Mouse (Mus musculus): ENCODE results near the gene Slit1. TPM values are rescaled to one million over a fixed set of nuclear protein-coding genes. Genes with fewer than 3 reads are reported as not detected.

Slit1 gene
- polyA plus RNA-seq, 1 experiment from 2014 or later = 27.9 TPM

DNA sequence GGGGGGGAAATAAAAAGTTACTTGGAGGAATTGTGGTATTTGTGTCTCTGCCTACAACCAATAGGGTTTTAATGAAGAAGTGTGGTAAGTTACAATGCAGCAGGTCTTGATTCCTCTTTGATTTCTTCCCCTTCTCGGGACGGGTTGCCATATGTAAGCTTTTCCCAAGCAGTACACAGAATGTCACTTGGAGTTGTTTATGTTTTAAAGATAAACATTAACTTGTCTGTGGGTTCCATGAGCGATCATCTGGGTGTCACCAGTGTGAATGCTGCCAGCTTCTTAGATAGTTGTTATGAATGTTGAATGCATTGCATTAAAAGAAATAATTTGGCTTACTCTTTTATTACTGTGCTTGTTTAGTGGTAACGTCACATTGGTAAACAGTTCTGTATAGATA is 186.0 kb downstream of the Slit1 start:
- H3K27me3 ChIP-seq (ENCODE audit: control insufficient read depth, insufficient read depth, low read length) = no peaks in the 10 kb centered on the region
- H3K9me3 ChIP-seq (ENCODE audit: control insufficient read depth, low read length) = no peaks in the 10 kb centered on the region
- no peak for ATAC-seq (ENCODE audit: low FRiP score, low TSS enrichment)
- no peak for DNase-seq
- WGBS = 91% methylated on average over 4 of the region's 4 CpGs
- H3K4me1 ChIP-seq (ENCODE audit: control insufficient read depth, insufficient read depth, low read length) = no peaks in the 10 kb centered on the region
- no peak overlapping the region for H3K9ac ChIP-seq (replicated peaks; ENCODE audit: low read length)
- H3K4me2 ChIP-seq (ENCODE audit: low read length) = no peak overlapping the region
- H3K27ac ChIP-seq (replicated peaks; ENCODE audit: low read depth, low read length) = no peak overlapping the region
- no peak overlapping the region for H3K4me3 ChIP-seq (replicated peaks; ENCODE audit: low read depth, low read length)
- H3K36me3 ChIP-seq (ENCODE audit: control insufficient read depth, insufficient read depth, low read length) = peaks cover 38% of the 10 kb centered on the region

DNA sequence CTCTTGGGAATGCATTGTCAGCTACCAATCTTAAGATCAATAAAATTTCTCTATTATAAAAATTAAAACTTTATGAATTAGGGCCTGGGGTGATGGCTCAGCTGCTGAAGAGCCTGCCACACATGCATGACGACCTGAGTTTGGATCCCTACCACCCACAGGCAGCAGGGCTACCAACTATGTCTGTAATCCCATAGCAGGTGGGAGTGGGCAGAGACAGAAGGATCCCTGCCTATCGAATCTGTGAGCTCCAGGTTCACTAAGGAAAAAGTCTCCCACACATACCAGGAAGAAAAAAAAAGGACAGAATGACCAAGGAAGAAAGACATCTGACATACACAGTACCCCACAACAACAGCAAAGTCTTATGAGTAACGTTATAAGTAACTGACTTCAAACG is 186.5 kb downstream of the Slit1 start:
- Histone ChIP-seq H3K4me3 (replicated peaks; ENCODE audit: low read depth, low read length) (no peak overlapping the region), H3K27me3 (ENCODE audit: control insufficient read depth, insufficient read depth, low read length) (no peaks in the 10 kb centered on the region), H3K4me1 (ENCODE audit: control insufficient read depth, insufficient read depth, low read length) (no peaks in the 10 kb centered on the region), H3K9ac (replicated peaks; ENCODE audit: low read length) (no peak overlapping the region), H3K4me2 (ENCODE audit: low read length) (no peak overlapping the region), H3K9me3 (ENCODE audit: control insufficient read depth, low read length) (no peaks in the 10 kb centered on the region), H3K36me3 (ENCODE audit: control insufficient read depth, insufficient read depth, low read length) (peaks cover 40% of the 10 kb centered on the region), H3K27ac (replicated peaks; ENCODE audit: low read depth, low read length) (no peak overlapping the region)
- ATAC-seq (ENCODE audit: low FRiP score, low TSS enrichment) = no peak
- DNase-seq = no peak
- WGBS = 81% methylated on average over 4 of the region's 4 CpGs

Small RNA genes within 50 kb of the gene (microRNA-seq; reads per million reads assigned to microRNA genes)
- not detected for gene Mir8091

Other genes with a start within 250 kb of the Slit1 start
- 4.6 and 5.1 TPM in 2 replicates for gene Gm340, start 161.3 kb downstream of the Slit1 start, polyA plus RNA-seq (2014; fragmentation: Nextera tagmentation; extraction: Ambion mirVana)
- 4.7 and 8.5 TPM in 2 replicates for gene Arhgap19, start 58.4 kb upstream of the Slit1 start, polyA plus RNA-seq (2014; fragmentation: Nextera tagmentation; extraction: Ambion mirVana)
- gene Frat1, start 86.3 kb upstream of the Slit1 start, polyA plus RNA-seq (2014; fragmentation: Nextera tagmentation; extraction: Ambion mirVana) = 30.6 and 32.7 TPM in 2 replicates
- 5.6 and 7.3 TPM in 2 replicates for gene Frat2, start 104.5 kb upstream of the Slit1 start, polyA plus RNA-seq (2014; fragmentation: Nextera tagmentation; extraction: Ambion mirVana)
- 12.5 TPM in 2 replicates for gene Rrp12, start 152.5 kb upstream of the Slit1 start, polyA plus RNA-seq (2014; fragmentation: Nextera tagmentation; extraction: Ambion mirVana)
- gene Pgam1, start 168.3 kb upstream of the Slit1 start, polyA plus RNA-seq (2014; fragmentation: Nextera tagmentation; extraction: Ambion mirVana) = 451 and 465 TPM in 2 replicates
- gene Exosc1, start 189.8 kb upstream of the Slit1 start, polyA plus RNA-seq (2014; fragmentation: Nextera tagmentation; extraction: Ambion mirVana) = 56.4 and 57.4 TPM in 2 replicates
- 72.3 and 72.8 TPM in 2 replicates for gene Zdhhc16, start 189.8 kb upstream of the Slit1 start, polyA plus RNA-seq (2014; fragmentation: Nextera tagmentation; extraction: Ambion mirVana)
- 28.1 and 30.4 TPM in 2 replicates for gene Mms19, start 237.5 kb upstream of the Slit1 start, polyA plus RNA-seq (2014; fragmentation: Nextera tagmentation; extraction: Ambion mirVana)
- gene Ubtd1, start 238.1 kb upstream of the Slit1 start, polyA plus RNA-seq (2014; fragmentation: Nextera tagmentation; extraction: Ambion mirVana) = 6.3 and 6.9 TPM in 2 replicates